Mouse (Mus musculus) limb, embryonic 14.5 days (tissue): ENCODE measurements around the gene Lmo1. TPM values are rescaled to one million over a fixed set of nuclear protein-coding genes. Genes with fewer than 3 reads are reported as not detected.

Experiments used
- ATAC-seq: fragments of 200-750 bp; cut with Nextera tagmentation; 2 replicates; pipeline ENCODE4 v1.8.0; 2017; ENCODE audit warnings: low read depth, moderate number of reproducible peaks, moderate TSS enrichment; ENCODE audit not compliant: low FRiP score
- DNase-seq: peaks from one replicate; pipeline ENCODE4 v3.0.0-alpha.2; 2015; ENCODE audit warnings: low spot score
- H3K27ac ChIP-seq: fragments of 300-500 bp; sonication (generic); replicated peaks from 2 replicates; pipeline ENCODE4 v1.5.1; 2014; ENCODE audit warnings: low read depth, mild to moderate bottlenecking, low read length, moderate library complexity, mixed read lengths
- H3K27me3 ChIP-seq: fragments of 300-500 bp; sonication (generic); 2 replicates; pipeline ENCODE4 v1.6.1; 2014; ENCODE audit warnings: low read length, mixed read lengths; ENCODE audit not compliant: control insufficient read depth, insufficient read depth
- H3K36me3 ChIP-seq: fragments of 300-500 bp; sonication (generic); 2 replicates; pipeline ENCODE4 v1.6.1; 2014; ENCODE audit warnings: mild to moderate bottlenecking, low read length, moderate library complexity, mixed read lengths; ENCODE audit not compliant: control insufficient read depth, insufficient read depth
- H3K4me1 ChIP-seq: fragments of 300-500 bp; sonication (generic); 2 replicates; pipeline ENCODE4 v1.6.1; 2014; ENCODE audit warnings: antibody characterized with exemption, low read length, mixed read lengths; ENCODE audit not compliant: control insufficient read depth, insufficient read depth
- H3K4me2 ChIP-seq: fragments of 300-500 bp; sonication (generic); replicated peaks from 2 replicates; pipeline ENCODE4 v1.6.1; 2014; ENCODE audit warnings: low read depth, mild to moderate bottlenecking, low read length, moderate library complexity; ENCODE audit not compliant: severe bottlenecking
- H3K4me3 ChIP-seq: fragments of 300-500 bp; sonication (generic); replicated peaks from 2 replicates; pipeline ENCODE4 v1.5.1; 2014; ENCODE audit warnings: low read length
- H3K9ac ChIP-seq: fragments of 300-500 bp; sonication (generic); 2 replicates; pipeline ENCODE4 v1.6.1; 2014; ENCODE audit warnings: mild to moderate bottlenecking, low read depth, low read length, moderate library complexity; ENCODE audit not compliant: severe bottlenecking
- H3K9me3 ChIP-seq: fragments of 300-500 bp; sonication (generic); 2 replicates; pipeline ENCODE4 v1.6.1; 2016; ENCODE audit warnings: low read length; ENCODE audit not compliant: control insufficient read depth
- POLR2A ChIP-seq: fragments of 200-500 bp; IDR thresholded peaks from 2 replicates; pipeline ENCODE4 v1.8.0; 2012; ENCODE audit warnings: inconsistent platforms, mild to moderate bottlenecking, moderate library complexity, borderline replicate concordance; ENCODE audit not compliant: insufficient read depth, insufficient read length; ENCODE audit errors: extremely low read depth
- WGBS: fragments of 180-500 bp; shearing (Covaris S2); extraction: QIAGEN DNeasy Blood & Tissue Kit; methylation state at CpG from one replicate; pipeline ENCODE4 v1.1.7; 2014; 5-methylcytosine and 5-hydroxymethylcytosine counted together
- polyA plus RNA-seq, 2 experiments: library from polyadenylated mRNA; depleted of rRNA in 1 of 2; stranded (reverse) in 1 of 2; unstranded in 1 of 2; fragments of >200 nt; fragmentation: Nextera tagmentation in 1 of 2; extraction: Ambion mirVana in 1 of 2; gene quantifications; 2 replicates each; pipeline versions ENCODE4 v1.2.1 to v1.2.3; 2012 to 2014

Gene Lmo1
- polyA plus RNA-seq (2012; rRNA removed) (38.0 and 41.4 TPM in 2 replicates), polyA plus RNA-seq (2014; fragmentation: Nextera tagmentation; extraction: Ambion mirVana) (44.8 and 47.8 TPM in 2 replicates)

DNA sequence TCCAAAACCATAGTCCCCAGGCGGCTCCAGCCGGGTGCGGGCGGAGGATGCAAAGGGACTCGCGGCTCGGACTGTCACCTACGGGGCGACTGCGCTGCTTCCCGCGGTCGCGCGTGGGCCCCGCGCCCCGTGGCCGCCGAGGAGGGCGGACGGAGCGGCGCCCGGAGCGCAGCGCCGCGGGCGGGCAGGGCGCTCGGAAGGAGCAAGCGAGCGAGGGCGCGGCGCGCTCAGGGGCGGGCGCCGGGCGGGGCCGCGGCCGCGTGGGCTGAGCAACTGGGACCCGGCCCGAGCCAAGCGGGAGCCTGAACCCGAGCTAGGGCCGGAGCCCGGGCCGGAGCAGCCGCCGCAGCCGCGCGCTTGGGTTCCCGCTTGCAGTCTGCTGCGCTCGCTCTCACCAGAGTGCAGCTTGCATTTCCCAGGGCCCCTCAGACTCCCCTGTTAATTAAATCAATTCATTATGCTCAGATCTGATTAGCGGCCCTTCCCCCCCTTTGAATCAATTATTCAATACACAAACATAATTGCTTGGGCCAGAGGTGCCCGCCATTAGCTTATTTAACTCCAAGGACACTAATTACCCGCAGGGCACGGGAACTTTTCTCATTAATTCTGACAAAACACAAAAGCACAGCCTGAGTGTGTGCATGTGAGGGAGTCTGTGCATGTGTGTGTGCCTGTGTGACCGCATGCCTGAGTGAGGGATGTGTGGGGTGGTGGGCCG, at the start of gene Lmo1:
Lmo1 (minus strand) TSS at position 259 of the 721 bp plus-strand sequence.
- Histone ChIP-seq H3K4me3 (peak within 1 kb of the TSS; percentile 68), H3K9me3 (no peaks in the 10 kb centered on the region), H3K4me2 (peak within 1 kb of the TSS; percentile 99), H3K27me3 (peaks cover 11% of the 10 kb centered on the region), H3K27ac (peak within 1 kb of the TSS; percentile 48; the same call in 1 of the 2 replicates), H3K4me1 (peaks cover 11% of the 10 kb centered on the region), H3K36me3 (no peaks in the 10 kb centered on the region), H3K9ac (peak within 1 kb of the TSS; percentile 70)
- no peak for TF ChIP-seq POLR2A
- ATAC-seq: peak; percentile 82
- WGBS: under 1% methylated on average over 37 of the region's 67 CpGs
- peak; percentile 15 for DNase-seq

DNA sequence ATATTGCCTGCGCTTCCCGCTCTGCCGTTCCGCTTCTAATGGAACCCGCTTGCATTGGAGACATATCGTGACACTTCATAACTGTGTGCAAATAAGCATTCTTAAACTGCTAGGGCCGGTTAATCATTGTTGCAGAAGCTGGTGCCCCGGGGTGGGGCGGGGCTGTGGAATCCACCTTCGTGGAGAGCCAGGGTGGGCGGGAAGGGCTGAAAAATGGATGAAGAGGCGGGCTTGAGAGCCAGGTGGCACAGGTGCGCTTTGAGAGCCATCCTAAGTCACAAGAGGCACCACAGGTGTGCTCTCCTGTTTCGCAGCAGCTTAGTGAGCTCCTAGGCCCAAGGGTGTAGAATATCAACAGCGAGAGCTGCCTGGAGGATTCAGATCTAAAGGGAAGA, 46.7 kb upstream of the Lmo1 start:
- no peak overlapping the region for H3K9ac ChIP-seq
- no peaks in the 10 kb centered on the region for H3K27me3 ChIP-seq
- no peaks in the 10 kb centered on the region for H3K36me3 ChIP-seq
- H3K4me2 ChIP-seq: no peak overlapping the region
- ATAC-seq (no peak), DNase-seq (no peak)
- no peak overlapping the region for H3K4me3 ChIP-seq
- H3K4me1 ChIP-seq: no peaks in the 10 kb centered on the region
- no peak for TF ChIP-seq POLR2A
- WGBS: 77% methylated on average over 15 of the region's 15 CpGs
- H3K27ac ChIP-seq: no peak overlapping the region
- H3K9me3 ChIP-seq: no peaks in the 10 kb centered on the region

DNA sequence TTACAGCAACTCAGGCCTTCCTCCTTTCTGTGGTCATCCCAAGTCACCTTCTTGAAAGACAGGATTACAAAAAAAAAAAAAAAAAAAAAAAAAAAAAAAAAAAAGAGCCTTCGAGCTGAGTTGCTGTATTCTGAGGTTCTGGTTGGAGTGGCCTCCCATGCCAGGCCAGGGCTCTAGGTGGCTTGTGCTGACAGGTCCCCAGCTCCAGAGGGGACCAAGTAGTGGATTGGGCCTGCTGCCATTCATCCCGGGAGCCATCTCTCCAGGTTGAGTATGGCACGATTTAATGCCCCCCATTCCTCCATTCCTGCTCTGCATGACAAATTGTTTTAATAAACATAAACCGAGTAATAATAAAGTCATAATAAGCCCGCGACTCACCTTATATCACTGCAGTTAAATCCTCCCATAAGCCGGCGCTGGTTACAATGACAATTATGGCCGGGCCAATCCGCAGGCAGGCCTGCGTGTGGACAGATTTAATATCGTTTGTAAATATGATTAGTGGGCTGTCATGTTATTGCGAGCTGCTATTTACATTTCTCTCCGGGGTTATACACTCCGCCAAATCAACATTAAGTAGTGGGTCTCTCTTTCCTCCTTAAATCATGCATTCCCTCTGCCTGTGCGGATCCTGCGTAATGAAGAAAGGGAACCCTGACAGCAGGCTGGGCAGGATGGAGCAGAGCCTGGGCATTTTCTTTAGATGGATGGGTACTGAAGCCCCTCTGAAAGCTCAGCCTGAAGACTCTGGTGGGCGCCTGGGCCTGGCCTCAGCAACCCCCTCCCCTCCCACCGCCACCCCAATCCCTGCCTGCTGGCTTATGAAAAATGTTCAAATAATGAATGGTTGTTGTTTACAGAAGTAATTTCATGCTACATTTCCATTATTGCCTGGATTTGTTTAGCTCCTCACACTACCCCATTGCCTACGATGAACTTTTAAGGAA, 46.0 kb upstream of the Lmo1 start:
- Histone ChIP-seq H3K36me3 (no peaks in the 10 kb centered on the region), H3K9ac (no peak overlapping the region), H3K9me3 (no peaks in the 10 kb centered on the region), H3K4me1 (no peaks in the 10 kb centered on the region), H3K27ac (no peak overlapping the region), H3K27me3 (no peaks in the 10 kb centered on the region), H3K4me3 (no peak overlapping the region), H3K4me2 (no peak overlapping the region)
- DNase-seq (no peak), ATAC-seq (no peak)
- WGBS: 59% methylated on average over 19 of the region's 20 CpGs
- no peak for TF ChIP-seq POLR2A

DNA sequence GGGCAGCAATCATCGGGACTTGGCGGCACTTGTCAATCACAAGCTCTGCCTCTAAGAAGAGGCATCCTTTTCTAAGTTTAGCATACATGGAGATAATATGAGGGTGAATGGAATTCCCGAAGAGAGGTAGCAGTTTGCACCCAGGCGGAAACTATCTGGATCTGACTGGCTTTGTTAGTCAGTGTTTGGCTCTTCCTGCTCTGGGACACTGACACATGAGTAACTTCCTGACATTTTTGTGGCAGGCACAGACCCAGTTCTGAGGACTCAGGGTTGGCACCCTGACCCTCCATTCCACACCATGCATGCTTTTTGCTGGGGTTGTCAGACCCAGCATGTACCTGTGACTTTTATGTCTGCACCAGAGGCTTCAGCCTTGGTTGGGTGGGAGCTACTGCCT, 45.0 kb upstream of the Lmo1 start:
- 90% methylated on average over 4 of the region's 4 CpGs for whole genome bisulfite sequencing
- DNase-seq: no peak
- Histone ChIP-seq H3K4me2 (no peak overlapping the region), H3K9ac (no peak overlapping the region), H3K27ac (no peak overlapping the region), H3K27me3 (no peaks in the 10 kb centered on the region), H3K4me1 (no peaks in the 10 kb centered on the region), H3K4me3 (no peak overlapping the region), H3K9me3 (no peaks in the 10 kb centered on the region), H3K36me3 (no peaks in the 10 kb centered on the region)
- no peak for TF ChIP-seq POLR2A
- ATAC-seq: no peak

DNA sequence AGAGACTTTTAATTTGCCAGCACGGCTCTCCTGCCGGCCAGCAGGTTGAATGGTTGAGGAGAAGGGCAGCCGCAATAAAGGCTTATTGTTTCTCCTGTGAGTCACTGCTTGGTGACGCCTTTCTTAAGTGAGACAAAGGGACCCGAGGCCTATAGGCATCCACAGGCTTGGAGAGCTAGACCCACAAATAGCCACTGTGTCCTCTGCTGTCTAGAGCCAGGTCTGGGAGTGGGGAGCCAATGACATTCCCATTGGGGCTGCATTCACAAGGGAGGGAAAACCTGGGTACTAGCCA, 43.9 kb upstream of the Lmo1 start:
- no peak for DNase-seq
- 47% methylated on average over 5 of the region's 5 CpGs for WGBS

More for the DNA sequence above, 43.9 kb upstream of the Lmo1 start:
- H3K4me1 ChIP-seq: no peaks in the 10 kb centered on the region
- H3K36me3 ChIP-seq: no peaks in the 10 kb centered on the region
- no peak overlapping the region for H3K9ac ChIP-seq
- H3K27ac ChIP-seq: no peak overlapping the region
- no peak overlapping the region for H3K4me2 ChIP-seq
- no peaks in the 10 kb centered on the region for H3K27me3 ChIP-seq
- no peaks in the 10 kb centered on the region for H3K9me3 ChIP-seq
- H3K4me3 ChIP-seq: no peak overlapping the region
- no peak for TF ChIP-seq POLR2A
- ATAC-seq: no peak
